Mouse (Mus musculus): ENCODE data around the gene Fv1. TPM values are rescaled to one million over a fixed set of nuclear protein-coding genes. Genes with fewer than 3 reads are reported as not detected.
"Not testable (repeated sequence)": the region's sequence is repeated elsewhere in the genome, so short reads cannot be mapped to it uniquely, and the experiment has no call there.

Fv1 gene
- polyA plus RNA-seq, 1 experiment from 2014 or later = 2.6 TPM

- Histone ChIP-seq H3K4me2 (replicated peaks; ENCODE audit: low read depth) (peak within 1 kb of the TSS; percentile 57), H3K27me3 (ENCODE audit: control insufficient read depth, insufficient read depth, low read length) (no peaks in the 10 kb centered on the region), H3K36me3 (ENCODE audit: control insufficient read depth, insufficient read depth, low read length) (0 out of 2 replicates have a peak, but pooled peaks cover 3% of the 10 kb centered on the region), H3K27ac (replicated peaks) (no peak within 1 kb of the TSS; the same call in 1 of the 2 replicates), H3K4me3 (ENCODE audit: low read depth, low read length) (peak within 1 kb of the TSS; percentile 94), H3K4me1 (replicated peaks; ENCODE audit: control insufficient read depth, insufficient read depth) (no peaks in the 10 kb centered on the region), H3K9me3 (ENCODE audit: control insufficient read depth, low read length) (no peaks in the 10 kb centered on the region), H3K9ac (ENCODE audit: low read length) (peak within 1 kb of the TSS; percentile 72)
- peak; percentile 48 for DNase-seq (ENCODE audit: low spot score)
- peak; percentile 89 for ATAC-seq (ENCODE audit: low FRiP score, low TSS enrichment)
- TF ChIP-seq EP300 (optimal IDR thresholded peaks at IDR 0.05) (no peak), CTCF (IDR thresholded peaks at IDR 0.05; ENCODE audit: low read depth) (no peak)
- 1% methylated on average over 23 of the region's 23 CpGs for WGBS
These were observed 20.9 kb upstream of the Fv1 start, which contains the start of gene Zfp933 for GRCm38 (mm10) chr4:147847614-147848583. Zfp933 (minus strand) TSS chr4:147848366.

DNA sequence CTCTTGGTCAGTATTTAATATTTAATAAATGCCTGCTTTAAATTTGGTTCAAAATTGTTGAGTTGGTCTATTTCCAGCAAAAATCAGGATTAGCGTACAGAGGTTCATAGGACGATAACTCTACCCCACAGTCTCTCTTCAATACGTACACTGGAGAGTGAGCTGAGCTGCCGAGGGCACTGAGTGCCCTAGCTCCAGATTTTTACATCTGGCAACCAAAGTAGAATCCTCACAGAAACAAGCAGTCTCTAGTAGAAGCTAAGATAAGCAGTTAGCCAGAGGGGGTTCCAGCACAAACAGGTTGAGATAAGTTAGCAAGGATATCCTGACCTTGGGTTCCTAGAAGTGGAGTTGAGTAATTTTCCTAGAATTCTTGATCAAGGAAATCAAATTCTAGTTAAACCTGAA, 20.2 kb upstream of the Fv1 start:
- Histone ChIP-seq H3K4me1 (replicated peaks; ENCODE audit: control insufficient read depth, insufficient read depth) (no peaks in the 10 kb centered on the region), H3K27me3 (ENCODE audit: control insufficient read depth, insufficient read depth, low read length) (no peaks in the 10 kb centered on the region), H3K36me3 (ENCODE audit: control insufficient read depth, insufficient read depth, low read length) (0 out of 2 replicates have a peak, but pooled peaks cover 2% of the 10 kb centered on the region), H3K4me2 (replicated peaks; ENCODE audit: low read depth) (peak overlapping the region; percentile 57), H3K4me3 (ENCODE audit: low read depth, low read length) (peak overlapping the region; percentile 94), H3K27ac (replicated peaks) (no peak overlapping the region; the same call in 1 of the 2 replicates), H3K9me3 (ENCODE audit: control insufficient read depth, low read length) (no peaks in the 10 kb centered on the region), H3K9ac (ENCODE audit: low read length) (peak overlapping the region; percentile 64)
- WGBS = 2% methylated on average over 4 of the region's 4 CpGs
- peak; percentile 72 for ATAC-seq (ENCODE audit: low FRiP score, low TSS enrichment)
- TF ChIP-seq EP300 (optimal IDR thresholded peaks at IDR 0.05) = no peak
- TF ChIP-seq CTCF (IDR thresholded peaks at IDR 0.05; ENCODE audit: low read depth) = no peak
- DNase-seq (ENCODE audit: low spot score) = no peak

DNA sequence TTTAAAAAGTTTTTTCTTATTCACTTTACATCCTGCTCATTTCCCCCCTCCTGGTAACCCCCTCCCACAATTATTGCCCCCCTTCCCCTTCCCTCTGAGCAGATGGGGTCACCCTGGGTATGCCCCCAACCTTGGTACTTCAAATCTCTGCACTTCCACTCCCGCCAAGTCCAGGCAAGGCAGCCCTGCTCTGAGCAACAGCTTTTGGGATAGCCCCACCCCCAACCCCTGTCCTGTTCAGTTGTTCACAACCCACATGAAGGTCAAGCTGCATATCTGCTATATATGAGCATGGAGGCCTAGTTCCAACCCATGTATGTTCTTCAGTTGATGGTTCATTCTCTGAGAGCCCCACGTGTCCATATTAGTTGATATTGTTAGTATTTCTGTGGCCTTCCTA, 18.0 kb upstream of the Fv1 start:
- Histone ChIP-seq H3K36me3 (ENCODE audit: control insufficient read depth, insufficient read depth, low read length) (no peaks in the 10 kb centered on the region), H3K9ac (ENCODE audit: low read length) (no peak overlapping the region), H3K4me1 (replicated peaks; ENCODE audit: control insufficient read depth, insufficient read depth) (no peaks in the 10 kb centered on the region), H3K27ac (replicated peaks) (no peak overlapping the region), H3K4me2 (replicated peaks; ENCODE audit: low read depth) (no peak overlapping the region), H3K27me3 (ENCODE audit: control insufficient read depth, insufficient read depth, low read length) (no peaks in the 10 kb centered on the region), H3K4me3 (ENCODE audit: low read depth, low read length) (no peak overlapping the region), H3K9me3 (ENCODE audit: control insufficient read depth, low read length) (no peaks in the 10 kb centered on the region)
- no peak for ATAC-seq (ENCODE audit: low FRiP score, low TSS enrichment)
- TF ChIP-seq CTCF (IDR thresholded peaks at IDR 0.05; ENCODE audit: low read depth) (no peak), EP300 (optimal IDR thresholded peaks at IDR 0.05) (no peak)
- 79% methylated on average over 2 of the region's 2 CpGs for WGBS
- DNase-seq (ENCODE audit: low spot score) = no peak

GRCm38 (mm10) chr4:147862051-147862450, 6.7 kb upstream of the Fv1 start:
- ATAC-seq (ENCODE audit: low FRiP score, low TSS enrichment) = no peak
- Histone ChIP-seq H3K27me3 (ENCODE audit: control insufficient read depth, insufficient read depth, low read length) (no peaks in the 10 kb centered on the region), H3K36me3 (ENCODE audit: control insufficient read depth, insufficient read depth, low read length) (peaks cover 28% of the 10 kb centered on the region), H3K27ac (replicated peaks) (no peak overlapping the region), H3K4me2 (replicated peaks; ENCODE audit: low read depth) (no peak overlapping the region), H3K9ac (ENCODE audit: low read length) (no peak overlapping the region), H3K9me3 (ENCODE audit: control insufficient read depth, low read length) (no peaks in the 10 kb centered on the region), H3K4me3 (ENCODE audit: low read depth, low read length) (no peak overlapping the region), H3K4me1 (replicated peaks; ENCODE audit: control insufficient read depth, insufficient read depth) (no peaks in the 10 kb centered on the region)
- TF ChIP-seq CTCF (IDR thresholded peaks at IDR 0.05; ENCODE audit: low read depth) (no peak), EP300 (optimal IDR thresholded peaks at IDR 0.05) (no peak)
- 88% methylated on average over 3 of the region's 3 CpGs for WGBS
- no peak for DNase-seq (ENCODE audit: low spot score)

- 93% methylated on average over 6 of the region's 6 CpGs for WGBS
- ATAC-seq (ENCODE audit: low FRiP score, low TSS enrichment) (no peak), DNase-seq (ENCODE audit: low spot score) (no peak)
- Histone ChIP-seq H3K4me2 (replicated peaks; ENCODE audit: low read depth) (no peak overlapping the region), H3K4me3 (ENCODE audit: low read depth, low read length) (no peak overlapping the region), H3K36me3 (ENCODE audit: control insufficient read depth, insufficient read depth, low read length) (peaks cover 25% of the 10 kb centered on the region), H3K4me1 (replicated peaks; ENCODE audit: control insufficient read depth, insufficient read depth) (0 out of 2 replicates have a peak, but pooled peaks cover 7% of the 10 kb centered on the region), H3K9me3 (ENCODE audit: control insufficient read depth, low read length) (no peaks in the 10 kb centered on the region), H3K27me3 (ENCODE audit: control insufficient read depth, insufficient read depth, low read length) (no peaks in the 10 kb centered on the region), H3K27ac (replicated peaks) (no peak overlapping the region), H3K9ac (ENCODE audit: low read length) (no peak overlapping the region)
- TF ChIP-seq EP300 (optimal IDR thresholded peaks at IDR 0.05) = no peak
- TF ChIP-seq CTCF (IDR thresholded peaks at IDR 0.05; ENCODE audit: low read depth) = no peak
These were observed 3.1 kb upstream of the Fv1 start for GRCm38 (mm10) chr4:147865651-147866050.

- ATAC-seq (ENCODE audit: low FRiP score, low TSS enrichment) (no peak), DNase-seq (ENCODE audit: low spot score) (no peak)
- TF ChIP-seq CTCF (IDR thresholded peaks at IDR 0.05; ENCODE audit: low read depth) = no peak
- TF ChIP-seq EP300 (optimal IDR thresholded peaks at IDR 0.05) = no peak
- no peak overlapping the region for H3K4me3 ChIP-seq (ENCODE audit: low read depth, low read length)
- 93% methylated on average over 9 of the region's 9 CpGs for WGBS
- no peaks in the 10 kb centered on the region for H3K9me3 ChIP-seq (ENCODE audit: control insufficient read depth, low read length)
- peaks cover 23% of the 10 kb centered on the region for H3K36me3 ChIP-seq (ENCODE audit: control insufficient read depth, insufficient read depth, low read length)
- no peak overlapping the region for H3K9ac ChIP-seq (ENCODE audit: low read length)
- H3K27ac ChIP-seq (replicated peaks) = no peak overlapping the region
- H3K4me2 ChIP-seq (replicated peaks; ENCODE audit: low read depth) = no peak overlapping the region
- H3K27me3 ChIP-seq (ENCODE audit: control insufficient read depth, insufficient read depth, low read length) = no peaks in the 10 kb centered on the region
- H3K4me1 ChIP-seq (replicated peaks; ENCODE audit: control insufficient read depth, insufficient read depth) = 0 out of 2 replicates have a peak, but pooled peaks cover 7% of the 10 kb centered on the region
These were observed 2.7 kb upstream of the Fv1 start for GRCm38 (mm10) chr4:147866056-147866455.

DNA sequence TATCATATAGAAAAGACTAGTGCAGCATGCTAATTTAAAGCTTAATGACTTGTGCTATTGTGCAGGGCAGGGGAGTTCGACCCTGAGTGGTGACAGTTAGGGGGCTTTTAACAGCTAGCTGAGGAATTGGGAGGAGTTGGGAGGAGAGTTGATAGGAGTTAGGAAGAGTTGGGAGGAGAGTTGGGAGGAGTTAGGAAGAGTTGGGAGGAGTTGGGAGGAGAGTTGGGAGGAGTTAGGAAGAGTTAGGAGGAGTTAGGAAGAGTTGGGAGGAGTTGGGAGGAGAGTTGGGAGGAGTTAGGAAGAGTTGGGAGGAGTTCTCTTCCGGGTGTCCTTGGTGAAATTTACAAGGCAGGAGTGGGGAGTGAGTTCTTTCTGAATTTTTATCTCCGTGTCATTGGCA, 2.0 kb upstream of the Fv1 start:
- not testable (repeated sequence) for H3K27me3 ChIP-seq (ENCODE audit: control insufficient read depth, insufficient read depth, low read length); H3K4me2 ChIP-seq (replicated peaks; ENCODE audit: low read depth); H3K4me1 ChIP-seq (replicated peaks; ENCODE audit: control insufficient read depth, insufficient read depth); H3K4me3 ChIP-seq (ENCODE audit: low read depth, low read length); H3K9me3 ChIP-seq (ENCODE audit: control insufficient read depth, low read length); H3K27ac ChIP-seq (replicated peaks); DNase-seq (ENCODE audit: low spot score); ATAC-seq (ENCODE audit: low FRiP score, low TSS enrichment); H3K9ac ChIP-seq (ENCODE audit: low read length)
- 34% methylated on average over 3 of the region's 3 CpGs for WGBS
- peaks cover 18% of the 10 kb centered on the region for H3K36me3 ChIP-seq (ENCODE audit: control insufficient read depth, insufficient read depth, low read length)

Measured in stomach, postnatal 0 days (tissue).